ENCODE assay signal across 8 mouse cellular contexts in genomic region chr7:65393704-65394452, GRCm38 (mm10).
DNase-seq lines count a peak whose midpoint lies in the region; ATAC-seq and TF ChIP-seq lines count a peak whose summit lies in the region.

No protein-coding gene starts in this region.

- WGBS in heart, embryonic 11.5 days (ENCODE audit: insufficient replicate concordance) = 8% methylated on average over 17 of the region's 17 CpGs
- 13% methylated on average over 17 of the region's 17 CpGs for WGBS in heart, postnatal 0 days
- WGBS in midbrain, embryonic 10.5 days = 7% methylated on average over 17 of the region's 17 CpGs

- ATAC-seq in heart, embryonic 11.5 days (replicated peaks; ENCODE audit: insufficient number of reproducible peaks, low FRiP score, low TSS enrichment) = no peak
- ATAC-seq in heart, postnatal 0 days (ENCODE audit: insufficient read depth, low read depth) = peak; percentile 17; the same call in 1 of the 2 replicates
- ATAC-seq in CD4-positive, CD25-positive, alpha-beta regulatory T cell, adult 4 months = no peak

- TF ChIP-seq EP300 in heart, postnatal 0 days (IDR thresholded peaks at IDR 0.05; ENCODE audit: low read depth) = no peak

- no peak for DNase-seq in heart, adult 8-10 months (ENCODE audit: low spot score)
- DNase-seq in brain, adult 2 months (ENCODE audit: low read depth, low spot score) = peak; percentile 35
- peak; percentile 16 for DNase-seq in heart, postnatal 0 days (ENCODE audit: low spot score)
- DNase-seq in midbrain, embryonic 10.5 days (ENCODE audit: low spot score) = peak; percentile 34
- DNase-seq in thymus, postnatal 10 days (ENCODE audit: low spot score in 2 of 2) = no peak
- DNase-seq in left cerebral cortex, adult 8-10 months (ENCODE audit: low spot score in 2 of 2) = no peak

- H3K9me3 ChIP-seq in heart, embryonic 11.5 days (replicated peaks; ENCODE audit: control insufficient read depth, low read length) = no peaks in the 10 kb centered on the region
- no peaks in the 10 kb centered on the region for H3K9me3 ChIP-seq in heart, postnatal 0 days (replicated peaks; ENCODE audit: control insufficient read depth, low read length)
- no peaks in the 10 kb centered on the region for H3K9me3 ChIP-seq in midbrain, embryonic 10.5 days (replicated peaks)

- H3K27ac ChIP-seq in heart, embryonic 11.5 days (ENCODE audit: low read depth, low read length) = peak overlapping the region; percentile 57; the same call in 1 of the 2 replicates
- H3K27ac ChIP-seq in heart, postnatal 0 days (ENCODE audit: low read depth) = 0 out of 2 replicates have a peak overlapping the region, but pooled peaks have one; percentile 22
- H3K27ac ChIP-seq in midbrain, embryonic 10.5 days (replicated peaks) = peak overlapping the region; percentile 76

- peak overlapping the region; percentile 43; the same call in 1 of the 2 replicates for H3K9ac ChIP-seq in heart, embryonic 11.5 days (ENCODE audit: low read depth, low read length)
- no peak overlapping the region for H3K9ac ChIP-seq in heart, postnatal 0 days (replicated peaks; ENCODE audit: low read depth, low read length)

- H3K27me3 ChIP-seq in heart, embryonic 11.5 days (ENCODE audit: control insufficient read depth, insufficient read depth, low read length) = no peaks in the 10 kb centered on the region
- H3K27me3 ChIP-seq in heart, postnatal 0 days (ENCODE audit: control insufficient read depth, insufficient read depth, low read length) = no peaks in the 10 kb centered on the region
- H3K27me3 ChIP-seq in midbrain, embryonic 10.5 days (ENCODE audit: low read depth, poor library complexity, severe bottlenecking) = 0 out of 2 replicates have a peak, but pooled peaks cover 4% of the 10 kb centered on the region

- H3K4me1 ChIP-seq in heart, embryonic 11.5 days (ENCODE audit: control insufficient read depth, insufficient read depth, low read length) = peaks cover 25% of the 10 kb centered on the region
- peaks cover 12% of the 10 kb centered on the region; the same call in 1 of the 2 replicates for H3K4me1 ChIP-seq in heart, postnatal 0 days (ENCODE audit: control insufficient read depth, insufficient read depth)
- peaks cover 26% of the 10 kb centered on the region for H3K4me1 ChIP-seq in midbrain, embryonic 10.5 days

- no peaks in the 10 kb centered on the region for H3K36me3 ChIP-seq in heart, embryonic 11.5 days (ENCODE audit: control insufficient read depth, insufficient read depth, low read length)
- no peaks in the 10 kb centered on the region for H3K36me3 ChIP-seq in heart, postnatal 0 days (replicated peaks; ENCODE audit: control insufficient read depth, insufficient read depth, low read length)
- no peaks in the 10 kb centered on the region for H3K36me3 ChIP-seq in midbrain, embryonic 10.5 days

- H3K4me2 ChIP-seq in heart, embryonic 11.5 days = peak overlapping the region; percentile 60
- H3K4me2 ChIP-seq in heart, postnatal 0 days (ENCODE audit: low read depth, low read length) = peak overlapping the region; percentile 46

- 0 out of 2 replicates have a peak overlapping the region, but pooled peaks have one; percentile 12 for H3K4me3 ChIP-seq in heart, embryonic 11.5 days (ENCODE audit: low read depth, low read length)
- H3K4me3 ChIP-seq in heart, postnatal 0 days (ENCODE audit: low read depth, low read length) = no peak overlapping the region
- H3K4me3 ChIP-seq in midbrain, embryonic 10.5 days = peak overlapping the region; percentile 42

- TF ChIP-seq CTCF in heart, postnatal 0 days (IDR thresholded peaks at IDR 0.05; ENCODE audit: low read depth) = no peak

Comparison
In these comparisons a context has a peak if more than half of its experiments do, and no peak if none do; other contexts are left out.
1. DNase-seq: peak in brain, adult 2 months (single experiment), heart, postnatal 0 days (single experiment) and midbrain, embryonic 10.5 days (single experiment); none in heart, adult 8-10 months (single experiment), thymus, postnatal 10 days (0 of 2) and left cerebral cortex, adult 8-10 months (0 of 2).
2. H3K27ac ChIP-seq: peak in every context shown above with its lines; median percentile 76 in midbrain, embryonic 10.5 days; 57 in heart, embryonic 11.5 days; 22 in heart, postnatal 0 days.